Mouse (Mus musculus) embryo, embryonic 11.5 days (tissue): ENCODE measurements around the gene Bex4.
"Not testable (repeated sequence)": the region's sequence is repeated elsewhere in the genome, so short reads cannot be mapped to it uniquely, and the experiment has no call there.

Experiments used
- DNase-seq: peaks from one replicate; pipeline ENCODE4 v3.0.0-alpha.2; 2012; ENCODE audit warnings: low read depth, low spot score

Gene Bex4

GRCm38 (mm10) chrX:136138827-136139639, at the start of gene Bex4:
TSS of gene Bex4 (plus strand) at chrX:136138996.
- not testable (repeated sequence) for DNase-seq

- no peak for DNase-seq
Measured at GRCm38 (mm10) chrX:136092497-136093279, 46.1 kb upstream of the Bex4 start.

DNA sequence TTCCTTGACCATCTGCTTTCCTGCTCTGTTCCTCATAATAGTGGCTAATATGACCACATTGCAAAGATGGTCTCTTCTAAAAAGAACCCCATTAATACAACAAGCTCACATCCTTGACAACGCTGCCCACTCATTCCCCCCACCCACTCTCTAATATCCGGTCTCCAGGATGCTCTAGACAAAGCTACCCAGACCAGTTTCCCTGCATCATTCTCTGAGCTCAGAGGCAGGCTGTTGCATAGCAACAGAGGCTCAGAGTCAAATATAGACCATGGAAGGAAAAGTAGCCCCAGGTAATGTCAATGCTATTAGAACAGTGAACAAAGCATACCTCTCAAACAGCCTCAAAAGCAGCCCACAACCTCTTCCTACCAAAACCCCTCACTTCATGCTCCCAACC, 44.4 kb upstream of the Bex4 start:
- DNase-seq, result no peak

- no peak for DNase-seq
Measured at GRCm38 (mm10) chrX:136104046-136104723, 34.6 kb upstream of the Bex4 start.

- DNase-seq, result no peak
Measured at GRCm38 (mm10) chrX:136104724-136105088, 34.1 kb upstream of the Bex4 start.

DNA sequence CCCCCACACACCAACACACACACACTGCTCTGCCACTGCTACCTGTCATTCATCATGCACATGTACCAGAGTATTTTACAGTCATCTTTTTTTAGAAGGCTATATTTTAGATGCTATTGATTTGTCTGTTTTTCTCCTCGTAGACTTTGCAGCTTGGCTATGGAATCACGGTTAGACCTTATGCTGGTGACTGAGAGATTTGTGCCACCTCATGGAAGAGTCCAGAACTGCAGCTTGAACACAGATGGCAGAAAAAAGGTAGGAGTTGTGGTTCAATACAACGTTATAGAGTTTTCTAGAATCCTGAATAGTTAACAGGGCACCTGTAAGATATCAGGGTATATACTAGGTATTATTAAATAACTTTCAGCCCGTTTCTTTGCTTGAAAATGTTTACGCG, 30.9 kb upstream of the Bex4 start:
- DNase-seq, result no peak

GRCm38 (mm10) chrX:136115015-136115414, 23.8 kb upstream of the Bex4 start:
- no peak for DNase-seq

GRCm38 (mm10) chrX:136115419-136115961, 23.3 kb upstream of the Bex4 start:
- DNase-seq, result peak; percentile 64

- no peak for DNase-seq
Measured at GRCm38 (mm10) chrX:136127038-136127743, 11.6 kb upstream of the Bex4 start.

DNA sequence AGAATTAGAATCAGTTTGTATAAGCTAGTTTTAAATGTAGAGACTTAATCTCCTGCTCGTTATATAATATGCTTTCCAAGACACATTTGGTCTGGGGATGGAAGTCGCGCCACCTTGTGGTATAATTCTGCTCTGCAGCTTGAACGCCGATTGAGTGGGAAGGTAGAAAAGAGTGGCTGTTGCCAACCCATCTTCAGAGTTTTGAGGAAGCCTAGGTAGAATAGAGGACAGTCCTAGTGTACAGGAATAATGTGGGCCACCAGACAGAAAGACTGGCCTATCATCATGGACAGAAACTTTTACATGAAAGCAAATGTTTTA, 11.1 kb upstream of the Bex4 start:
- DNase-seq, result peak; percentile 31

GRCm38 (mm10) chrX:136135559-136135958, 3.2 kb upstream of the Bex4 start:
- no peak for DNase-seq

GRCm38 (mm10) chrX:136139640-136140004, 826 bp downstream of the Bex4 start:
- not testable (repeated sequence) for DNase-seq

DNA sequence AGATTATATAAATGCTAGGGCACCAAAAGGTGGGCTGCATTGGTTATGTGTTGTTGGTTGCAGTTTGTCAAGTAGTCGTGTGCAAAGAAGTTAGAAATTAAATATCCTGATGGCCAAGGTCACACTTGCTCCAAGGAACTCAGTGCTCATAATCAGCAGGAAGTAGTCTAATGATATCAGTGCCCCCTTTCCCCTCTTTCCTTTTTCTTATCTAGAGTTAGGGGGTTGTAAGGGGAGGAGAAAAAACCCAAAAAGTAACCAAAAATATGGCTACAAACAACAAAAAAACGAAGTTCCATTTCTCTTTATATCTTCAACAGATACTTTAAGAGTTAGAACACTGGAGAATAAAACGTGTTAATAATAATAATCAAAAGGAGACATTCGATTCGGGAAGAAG, 2.6 kb downstream of the Bex4 start:
- no peak for DNase-seq

DNA sequence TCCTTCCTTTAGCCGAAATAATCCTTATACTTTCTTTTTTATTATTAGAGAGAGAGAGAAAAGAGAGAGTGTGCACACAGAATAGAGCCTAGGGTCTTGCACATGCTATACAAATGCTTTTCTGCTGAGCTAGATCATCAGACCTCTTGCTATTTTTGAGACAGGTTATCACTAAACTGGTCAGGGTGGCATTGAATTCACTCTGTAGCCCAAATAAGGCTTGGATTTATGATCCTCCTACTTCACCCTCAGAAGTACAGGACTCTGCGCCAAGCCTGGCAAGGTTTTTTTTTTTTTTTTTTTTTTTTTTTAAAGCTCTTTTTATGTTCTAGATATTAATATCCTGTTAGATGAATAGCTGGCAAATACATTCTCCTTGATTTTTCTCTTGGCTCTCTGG, 4.9 kb downstream of the Bex4 start:
- DNase-seq, result no peak

DNA sequence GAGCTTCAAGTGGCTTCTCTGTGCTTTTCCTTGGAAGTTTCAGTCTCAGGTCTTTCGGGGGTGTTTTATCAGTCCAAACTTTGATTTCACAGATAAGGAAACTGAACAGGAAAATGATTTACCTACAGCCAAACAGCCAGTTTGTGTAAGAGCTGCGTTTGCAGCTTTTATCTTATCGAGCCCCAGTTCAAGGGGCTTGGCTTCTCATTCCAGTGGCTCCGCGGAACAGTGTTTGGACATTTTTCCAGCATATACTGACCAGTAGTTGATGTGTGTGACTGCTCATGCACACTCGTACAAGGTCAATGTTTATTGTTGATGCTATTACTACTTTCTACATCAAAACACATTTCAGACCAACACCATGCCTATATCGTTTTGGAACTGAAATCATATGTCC, 5.4 kb downstream of the Bex4 start:
- no peak for DNase-seq

- DNase-seq, result no peak
Measured at GRCm38 (mm10) chrX:136170625-136171024, 31.8 kb downstream of the Bex4 start.

- DNase-seq, result peak; percentile 55
Measured at GRCm38 (mm10) chrX:136171189-136172117, 32.7 kb downstream of the Bex4 start.

DNA sequence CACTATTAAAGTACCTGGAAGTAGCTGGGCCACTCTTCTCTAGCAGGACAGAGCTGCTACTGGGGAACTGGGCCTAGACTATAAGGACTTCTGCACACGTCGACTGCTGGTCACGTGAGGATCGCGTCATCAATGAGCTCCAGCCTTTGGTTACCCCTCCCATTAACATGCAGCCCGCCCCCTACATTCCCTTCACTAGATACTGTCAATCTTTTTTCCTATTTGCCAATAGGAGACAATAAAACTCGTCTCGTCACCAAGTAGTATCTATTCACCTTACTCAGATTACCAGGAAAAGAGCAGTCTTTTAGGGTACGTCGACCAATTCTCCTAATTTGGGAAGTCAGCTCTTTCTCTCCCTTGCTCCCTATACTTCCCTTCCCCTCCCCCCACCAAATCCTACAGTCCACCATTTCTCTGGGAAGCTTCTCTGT, 33.3 kb downstream of the Bex4 start, which contains the start of gene Tceal8:
Gene Tceal8 (minus strand): TSS at position 225 of the 434 bp plus-strand sequence.
- peak; percentile 76 for DNase-seq

DNA sequence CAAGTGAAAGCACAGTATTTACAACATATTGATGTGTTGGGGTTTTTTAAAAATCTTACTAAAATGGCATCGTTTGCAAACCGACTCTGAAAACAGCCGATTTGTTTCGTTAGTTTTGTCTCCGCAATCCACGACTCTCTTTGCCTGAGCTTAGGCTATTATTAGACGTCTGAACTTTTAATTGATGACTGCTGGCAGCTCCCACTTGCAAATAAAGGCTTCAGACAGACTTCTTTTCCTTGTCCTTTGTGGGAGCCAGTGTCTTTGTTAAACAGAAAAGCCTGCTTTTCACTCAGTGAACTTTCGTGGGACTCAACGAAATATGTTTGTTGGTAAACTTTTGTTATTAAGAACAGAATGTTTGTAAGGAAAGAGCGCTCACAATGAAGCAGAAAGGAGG, 34.0 kb downstream of the Bex4 start:
- DNase-seq, result no peak

DNA sequence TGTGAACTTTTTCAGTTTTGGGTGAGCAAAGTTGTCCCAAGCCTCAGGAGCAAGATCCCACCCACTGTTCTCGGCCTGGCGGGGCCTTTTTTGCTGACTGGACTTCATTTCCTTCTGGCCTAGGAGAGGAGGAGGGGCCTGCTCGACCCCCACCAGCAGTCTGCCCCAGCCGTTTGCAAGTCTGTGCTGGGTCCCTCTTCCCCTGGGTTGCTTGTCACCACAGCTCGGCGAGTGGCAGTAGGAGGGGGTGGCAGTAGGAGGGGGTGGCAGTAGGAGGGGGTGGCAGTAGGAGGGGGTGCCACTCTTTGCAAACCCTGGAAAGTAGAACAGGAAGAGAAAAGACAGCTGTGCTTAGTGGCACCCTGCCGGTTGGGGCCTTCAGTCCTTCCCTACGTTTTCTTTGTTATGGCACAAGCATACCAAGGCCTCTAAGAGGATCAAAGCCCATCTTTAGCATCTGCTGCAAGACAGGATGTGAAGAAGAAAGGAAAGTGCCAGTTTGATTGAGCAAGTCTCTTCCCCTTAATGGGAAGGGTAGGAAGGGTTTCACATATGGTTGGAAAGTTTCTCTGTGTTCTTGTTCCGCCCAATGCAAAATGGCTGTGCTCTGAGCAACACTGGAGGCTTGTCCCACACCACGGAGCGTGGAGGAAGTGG, 42.2 kb downstream of the Bex4 start:
- no peak for DNase-seq
